Mouse (Mus musculus) embryonic facial prominence, embryonic 12.5 days (tissue): Measurements from ENCODE around the gene Aldoc. TPM values are rescaled to one million over a fixed set of nuclear protein-coding genes. Genes with fewer than 3 reads are reported as not detected.

ENCODE experiments used
- ATAC-seq: fragments of 200-750 bp; cut with Nextera tagmentation; 2 replicates; pipeline ENCODE4 v1.8.0; 2017; ENCODE audit not compliant: insufficient number of reproducible peaks, insufficient read depth, low FRiP score, low TSS enrichment
- H3K27ac ChIP-seq: fragments of 300-500 bp; sonication (generic); 2 replicates; pipeline ENCODE4 v1.5.1; 2016; ENCODE audit warnings: mild to moderate bottlenecking
- H3K27me3 ChIP-seq: fragments of 300-500 bp; sonication (generic); 2 replicates; pipeline ENCODE4 v1.6.1; 2016; ENCODE audit warnings: mild to moderate bottlenecking, moderate library complexity
- H3K36me3 ChIP-seq: fragments of 300-500 bp; sonication (generic); 2 replicates; pipeline ENCODE4 v1.6.1; 2016; ENCODE audit warnings: mild to moderate bottlenecking
- H3K4me1 ChIP-seq: fragments of 300-500 bp; sonication (generic); 2 replicates; pipeline ENCODE4 v1.6.1; 2016
- H3K4me2 ChIP-seq: fragments of 300-500 bp; sonication (generic); replicated peaks from 2 replicates; pipeline ENCODE4 v1.6.1; 2016; ENCODE audit warnings: mild to moderate bottlenecking, moderate library complexity
- H3K4me3 ChIP-seq: fragments of 300-500 bp; sonication (generic); 2 replicates; pipeline ENCODE4 v1.5.1; 2016; ENCODE audit warnings: mild to moderate bottlenecking
- H3K9ac ChIP-seq: fragments of 300-500 bp; sonication (generic); 2 replicates; pipeline ENCODE4 v1.6.1; 2016; ENCODE audit warnings: mild to moderate bottlenecking, moderate library complexity
- H3K9me3 ChIP-seq: fragments of 300-500 bp; sonication (generic); 2 replicates; pipeline ENCODE4 v1.6.1; 2016; ENCODE audit warnings: mild to moderate bottlenecking, moderate library complexity
- WGBS: fragments of 180-500 bp; shearing (Covaris S2); methylation state at CpG from one replicate; pipeline ENCODE4 v1.1.7; 2016; 5-methylcytosine and 5-hydroxymethylcytosine counted together
- polyA plus RNA-seq: library from polyadenylated mRNA; unstranded; fragments of >200 nt; fragmentation: Nextera tagmentation; extraction: Ambion mirVana; gene quantifications from 2 replicates; pipeline ENCODE4 v1.2.1, GENCODE M21; 2016

The Aldoc gene
- polyA plus RNA-seq, 1 experiment from 2014 or later: 4.6 TPM

DNA sequence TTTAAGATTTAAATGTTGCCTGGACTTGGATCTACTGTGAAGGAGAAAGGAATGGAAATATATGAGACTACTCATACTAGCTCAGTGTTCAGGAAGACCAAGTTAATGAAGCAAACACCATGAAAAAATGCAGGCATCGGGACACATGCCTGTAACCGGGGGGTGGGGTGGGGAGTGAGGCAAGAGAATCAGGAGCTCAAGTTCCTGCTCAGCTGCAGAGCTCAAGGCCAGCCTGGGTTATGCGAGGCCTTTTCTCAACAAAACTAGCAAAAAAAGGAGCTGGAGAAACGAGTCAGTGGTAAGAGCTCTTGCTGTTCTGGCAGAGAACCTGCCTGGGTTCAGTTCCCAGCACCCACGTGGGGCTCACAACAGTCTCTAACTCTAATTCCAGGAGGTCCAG, 11.2 kb downstream of the Aldoc start:
- H3K4me1 ChIP-seq: peaks cover 7% of the 10 kb centered on the region
- ATAC-seq: no peak
- no peak overlapping the region for H3K4me3 ChIP-seq
- H3K27me3 ChIP-seq: no peaks in the 10 kb centered on the region
- H3K9me3 ChIP-seq: no peaks in the 10 kb centered on the region
- WGBS: 87% methylated on average over 5 of the region's 5 CpGs
- no peak overlapping the region for H3K27ac ChIP-seq
- H3K4me2 ChIP-seq: no peak overlapping the region
- no peak overlapping the region for H3K9ac ChIP-seq
- peaks cover 46% of the 10 kb centered on the region for H3K36me3 ChIP-seq

DNA sequence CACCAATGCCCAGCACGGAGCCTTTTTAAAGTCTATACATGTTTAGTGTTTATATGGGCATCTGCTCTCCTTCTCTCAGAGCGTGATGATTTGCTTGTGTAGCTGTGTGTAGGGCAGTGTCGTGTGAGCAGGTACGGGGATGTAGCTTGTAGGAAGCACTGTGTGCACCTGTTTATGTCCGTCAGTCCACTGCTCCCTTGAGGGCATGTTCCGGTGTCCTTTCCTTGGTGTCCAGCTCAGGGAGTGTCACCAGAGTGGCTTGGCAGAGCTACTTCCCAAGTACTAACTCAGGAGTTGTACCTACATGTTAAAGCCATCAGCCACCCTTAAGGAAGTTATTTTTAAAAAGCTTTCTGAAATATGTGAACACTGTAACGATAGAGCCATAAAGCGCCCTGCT, 14.3 kb downstream of the Aldoc start:
- Histone ChIP-seq H3K4me1 (no peaks in the 10 kb centered on the region), H3K27me3 (no peaks in the 10 kb centered on the region), H3K27ac (no peak overlapping the region), H3K9me3 (no peaks in the 10 kb centered on the region), H3K4me2 (no peak overlapping the region), H3K9ac (no peak overlapping the region), H3K4me3 (no peak overlapping the region), H3K36me3 (peaks cover 64% of the 10 kb centered on the region)
- 94% methylated on average over 8 of the region's 8 CpGs for WGBS
- ATAC-seq: no peak

DNA sequence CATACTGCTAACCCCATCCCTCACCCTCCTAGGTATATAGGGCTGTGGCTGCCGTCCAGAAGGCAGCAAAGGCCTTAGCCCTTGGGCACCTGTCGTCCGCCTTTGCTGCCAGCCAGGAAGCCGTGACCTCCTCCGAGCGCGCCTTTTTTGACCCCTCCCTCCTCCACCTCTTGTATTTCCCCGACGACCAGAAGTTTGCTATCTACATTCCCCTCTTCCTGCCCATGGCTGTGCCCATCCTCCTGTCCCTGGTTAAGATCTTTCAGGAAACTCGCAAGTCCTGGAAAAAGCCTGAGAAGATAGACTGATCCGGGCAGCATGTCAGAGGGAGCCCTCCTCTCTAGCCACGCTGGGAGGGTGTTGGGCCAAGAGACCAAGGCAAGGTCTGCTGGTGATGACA, 18.9 kb downstream of the Aldoc start:
- no peak overlapping the region for H3K9ac ChIP-seq
- H3K36me3 ChIP-seq: peaks cover 31% of the 10 kb centered on the region

DNA sequence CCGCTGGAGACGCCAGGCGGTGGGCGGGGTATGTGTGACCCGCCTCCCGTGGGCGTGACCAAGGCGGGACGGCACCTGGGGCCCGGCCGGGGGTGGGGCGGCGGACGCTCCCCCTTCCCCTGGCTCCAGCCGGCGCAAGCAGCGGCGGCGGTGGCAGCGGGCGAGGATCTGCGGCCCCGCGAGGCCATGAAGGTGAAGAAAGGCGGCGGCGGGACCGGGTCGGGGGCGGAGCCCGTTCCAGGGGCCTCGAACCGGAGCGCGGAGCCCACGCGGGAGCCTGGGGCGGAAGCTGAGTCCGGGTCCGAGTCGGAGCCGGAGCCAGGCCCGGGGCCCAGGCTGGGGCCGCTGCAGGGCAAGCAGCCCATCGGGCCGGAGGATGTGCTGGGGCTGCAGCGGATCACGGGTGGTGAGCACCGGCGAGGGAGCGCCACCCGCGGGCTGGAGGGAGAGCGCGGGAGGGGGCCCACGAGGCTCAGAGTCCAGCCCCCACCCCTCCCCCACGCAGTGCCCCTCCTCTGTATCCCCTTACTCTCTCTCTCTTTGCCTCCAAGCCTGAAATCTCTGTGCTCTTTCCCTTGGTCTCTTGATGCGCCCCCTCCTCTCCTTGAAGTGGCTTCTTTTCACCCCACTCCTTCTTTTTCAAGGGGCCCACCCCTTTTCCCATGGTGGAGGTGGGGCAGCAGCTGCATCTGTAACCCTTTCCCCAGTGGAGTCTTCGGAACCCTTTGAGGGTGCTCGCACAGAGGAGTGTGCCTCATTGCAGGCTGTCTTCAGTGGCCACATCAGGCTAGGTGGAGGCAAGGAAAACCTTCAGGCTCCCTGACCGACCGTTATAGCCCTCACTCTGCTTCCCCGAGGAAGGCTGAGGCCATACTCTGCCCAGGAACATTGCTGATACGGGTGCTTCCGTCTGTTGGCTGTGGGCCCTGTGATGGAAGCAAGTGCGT, 20.9 kb downstream of the Aldoc start, which contains the start of gene Unc119:
Unc119 (plus strand) TSS at position 102 of the 947 bp plus-strand sequence.
- Histone ChIP-seq H3K4me3 (peak within 1 kb of the TSS; percentile 80), H3K9ac (peak within 1 kb of the TSS; percentile 85), H3K27me3 (no peaks in the 10 kb centered on the region), H3K9me3 (no peaks in the 10 kb centered on the region), H3K36me3 (peaks cover 37% of the 10 kb centered on the region), H3K4me1 (peaks cover 27% of the 10 kb centered on the region), H3K27ac (peak within 1 kb of the TSS; percentile 95), H3K4me2 (peak within 1 kb of the TSS; percentile 65)
- 1% methylated on average over 60 of the region's 66 CpGs for WGBS
- ATAC-seq: peak; percentile 77

More for the DNA sequence above, 18.9 kb downstream of the Aldoc start:
- H3K4me2 ChIP-seq: no peak overlapping the region
- no peak for ATAC-seq
- peaks cover 26% of the 10 kb centered on the region for H3K4me1 ChIP-seq
- H3K27me3 ChIP-seq: no peaks in the 10 kb centered on the region
- H3K27ac ChIP-seq: no peak overlapping the region
- no peak overlapping the region for H3K4me3 ChIP-seq
- 83% methylated on average over 12 of the region's 12 CpGs for WGBS
- H3K9me3 ChIP-seq: no peaks in the 10 kb centered on the region

DNA sequence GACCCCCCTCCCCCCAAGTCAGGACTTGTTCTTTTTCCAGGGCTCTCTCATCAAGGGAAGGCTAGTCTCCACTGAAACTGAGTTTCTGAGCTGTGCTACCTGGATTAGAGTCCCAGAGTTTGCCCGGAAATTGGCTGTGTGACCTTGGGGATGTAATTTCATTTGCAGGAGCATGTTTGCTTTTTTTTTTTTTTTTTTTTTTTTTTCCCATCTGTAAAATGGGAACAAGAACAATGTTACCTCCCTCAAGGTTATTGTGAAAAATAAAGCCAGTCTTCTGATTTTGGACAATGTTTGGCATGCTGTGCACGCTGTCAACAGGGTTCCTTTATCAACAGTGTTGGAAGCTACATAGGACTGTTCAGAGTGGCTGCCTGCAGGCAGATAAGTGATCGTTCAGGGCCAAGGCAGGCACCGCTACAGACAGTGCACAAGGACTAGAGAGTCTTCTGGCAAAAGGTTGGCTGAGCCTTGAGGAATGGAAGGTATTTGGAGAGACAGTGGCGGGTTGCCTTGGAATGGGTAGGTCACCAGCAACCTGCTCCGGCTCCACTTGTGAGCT, 21.6 kb downstream of the Aldoc start:
- H3K4me2 ChIP-seq: peak overlapping the region; percentile 65
- ATAC-seq: no peak
- H3K4me1 ChIP-seq: peaks cover 28% of the 10 kb centered on the region
- H3K36me3 ChIP-seq: peaks cover 36% of the 10 kb centered on the region
- WGBS: 73% methylated on average over 6 of the region's 6 CpGs
- peak overlapping the region; percentile 80 for H3K4me3 ChIP-seq
- H3K9me3 ChIP-seq: no peaks in the 10 kb centered on the region
- H3K27me3 ChIP-seq: no peaks in the 10 kb centered on the region
- peak overlapping the region; percentile 95 for H3K27ac ChIP-seq
- H3K9ac ChIP-seq: peak overlapping the region; percentile 85

DNA sequence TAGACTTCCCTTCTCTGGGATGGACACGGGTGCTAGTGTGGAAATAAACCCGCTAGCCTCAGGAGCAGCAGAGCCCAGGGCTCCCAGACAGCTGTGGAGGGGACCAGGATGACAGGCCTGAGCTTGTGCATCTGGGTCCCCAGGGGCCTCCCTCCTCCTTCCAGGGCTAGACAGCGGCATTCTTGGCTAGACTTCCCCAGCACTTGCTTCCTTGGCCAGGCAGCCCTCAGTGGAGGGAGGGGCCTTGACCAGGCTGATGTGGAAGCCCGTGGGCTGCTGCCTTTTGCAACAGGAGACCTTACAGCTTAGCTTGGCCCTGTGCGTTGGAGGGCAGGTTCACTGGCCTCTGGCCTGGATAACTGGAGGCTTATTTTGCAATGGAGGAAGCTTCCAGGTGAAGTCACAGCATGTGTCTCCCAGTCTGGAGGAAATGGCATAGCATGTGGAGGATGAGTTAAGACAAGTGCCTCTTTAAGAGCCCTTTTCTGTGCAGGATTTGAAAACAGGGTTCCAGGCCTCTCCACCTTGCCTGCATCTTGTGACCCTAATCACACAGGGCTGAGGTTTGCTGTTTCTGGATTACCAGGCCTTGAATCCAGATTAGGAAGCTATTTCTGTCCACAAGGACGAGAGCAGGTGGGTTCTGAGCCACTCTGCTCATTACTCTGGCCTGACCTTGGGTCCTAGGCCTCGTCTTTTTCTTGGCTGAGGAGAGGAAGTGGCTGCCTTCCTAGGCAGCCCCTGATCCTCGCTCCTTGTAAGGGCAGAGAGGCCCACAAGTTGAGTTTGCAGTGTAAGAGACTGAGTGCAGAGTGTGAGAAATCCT, 22.3 kb downstream of the Aldoc start:
- H3K4me3 ChIP-seq: peak overlapping the region; percentile 80; the same call in 1 of the 2 replicates

DNA sequence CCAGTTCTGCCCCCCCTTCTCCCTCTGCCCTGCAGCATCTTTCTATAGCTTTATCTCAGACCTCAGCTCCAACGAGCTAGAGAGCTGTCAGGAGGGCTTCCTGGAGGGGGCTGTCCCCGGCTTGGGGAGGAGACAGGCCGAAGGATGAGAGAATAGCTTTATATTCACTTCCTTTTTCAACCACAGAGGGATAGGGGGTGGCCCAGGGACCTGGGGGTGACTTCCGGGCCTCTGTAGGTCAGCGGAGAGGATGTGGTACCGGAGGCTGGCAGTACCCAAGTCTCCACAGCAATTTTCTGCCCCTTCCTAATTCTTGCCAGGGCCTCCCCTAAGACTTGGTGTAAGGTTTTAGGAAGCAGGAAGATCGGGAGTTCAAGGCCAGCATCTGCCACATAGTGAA, 23.0 kb downstream of the Aldoc start:
- WGBS: 71% methylated on average over 7 of the region's 7 CpGs
- H3K27ac ChIP-seq: peak overlapping the region; percentile 60

More for the DNA sequence above, 22.3 kb downstream of the Aldoc start:
- H3K4me2 ChIP-seq: peak overlapping the region; percentile 65
- ATAC-seq: no peak
- peaks cover 32% of the 10 kb centered on the region for H3K4me1 ChIP-seq
- WGBS: 50% methylated on average over 8 of the region's 8 CpGs
- H3K36me3 ChIP-seq: peaks cover 30% of the 10 kb centered on the region
- H3K9me3 ChIP-seq: no peaks in the 10 kb centered on the region
- H3K27me3 ChIP-seq: no peaks in the 10 kb centered on the region
- H3K9ac ChIP-seq: peak overlapping the region; percentile 45; the same call in 1 of the 2 replicates
- H3K27ac ChIP-seq: peak overlapping the region; percentile 60

DNA sequence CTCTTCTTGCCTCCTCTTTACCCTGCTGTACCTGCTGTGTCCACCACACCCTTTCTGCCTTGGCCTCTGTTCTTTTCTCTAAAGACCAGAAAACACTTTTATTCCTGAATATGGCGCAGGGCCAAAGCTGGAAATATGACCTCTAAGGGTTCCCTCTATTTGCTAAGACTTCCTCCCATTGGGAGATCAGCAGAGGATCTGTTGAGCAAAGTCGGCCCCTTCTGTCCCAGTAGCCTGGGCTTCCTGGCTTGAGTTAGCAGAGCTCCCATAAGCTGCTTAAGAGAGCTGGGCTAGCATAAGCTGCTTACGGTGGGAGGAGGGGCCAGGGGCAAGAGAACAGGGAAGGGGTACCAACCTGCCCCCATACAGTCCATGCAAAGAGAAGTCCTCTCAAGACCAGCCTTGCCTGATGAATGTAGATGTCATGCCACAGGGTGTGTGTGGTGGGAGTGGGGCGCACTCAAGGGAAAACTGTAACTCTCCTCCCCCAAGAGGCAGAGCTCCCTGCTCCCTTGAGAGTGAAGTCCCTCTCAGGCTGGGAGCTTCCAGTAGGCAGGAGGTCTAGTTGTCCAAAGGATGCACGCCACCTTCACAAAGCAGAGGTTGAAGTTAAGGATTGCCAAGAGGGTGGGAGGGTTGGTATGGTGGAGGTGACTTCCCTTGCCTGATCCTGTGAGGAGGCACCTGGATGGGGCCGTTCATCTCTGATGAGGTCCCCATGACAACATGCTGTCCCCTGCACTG, 23.7 kb downstream of the Aldoc start:
- Histone ChIP-seq H3K27me3 (no peaks in the 10 kb centered on the region), H3K9ac (no peak overlapping the region), H3K4me1 (peaks cover 32% of the 10 kb centered on the region), H3K27ac (no peak overlapping the region), H3K4me2 (no peak overlapping the region), H3K36me3 (peaks cover 22% of the 10 kb centered on the region), H3K9me3 (no peaks in the 10 kb centered on the region), H3K4me3 (no peak overlapping the region)
- ATAC-seq: no peak
- 74% methylated on average over 6 of the region's 6 CpGs for WGBS

More for the DNA sequence above, 23.0 kb downstream of the Aldoc start:
- peaks cover 32% of the 10 kb centered on the region for H3K4me1 ChIP-seq
- no peak for ATAC-seq
- 0 out of 2 replicates have a peak overlapping the region, but pooled peaks have one; percentile 38 for H3K9ac ChIP-seq
- peaks cover 26% of the 10 kb centered on the region for H3K36me3 ChIP-seq
- H3K9me3 ChIP-seq: no peaks in the 10 kb centered on the region
- H3K4me2 ChIP-seq: peak overlapping the region; percentile 65; the same call in 1 of the 2 replicates
- no peak overlapping the region for H3K4me3 ChIP-seq
- no peaks in the 10 kb centered on the region for H3K27me3 ChIP-seq

DNA sequence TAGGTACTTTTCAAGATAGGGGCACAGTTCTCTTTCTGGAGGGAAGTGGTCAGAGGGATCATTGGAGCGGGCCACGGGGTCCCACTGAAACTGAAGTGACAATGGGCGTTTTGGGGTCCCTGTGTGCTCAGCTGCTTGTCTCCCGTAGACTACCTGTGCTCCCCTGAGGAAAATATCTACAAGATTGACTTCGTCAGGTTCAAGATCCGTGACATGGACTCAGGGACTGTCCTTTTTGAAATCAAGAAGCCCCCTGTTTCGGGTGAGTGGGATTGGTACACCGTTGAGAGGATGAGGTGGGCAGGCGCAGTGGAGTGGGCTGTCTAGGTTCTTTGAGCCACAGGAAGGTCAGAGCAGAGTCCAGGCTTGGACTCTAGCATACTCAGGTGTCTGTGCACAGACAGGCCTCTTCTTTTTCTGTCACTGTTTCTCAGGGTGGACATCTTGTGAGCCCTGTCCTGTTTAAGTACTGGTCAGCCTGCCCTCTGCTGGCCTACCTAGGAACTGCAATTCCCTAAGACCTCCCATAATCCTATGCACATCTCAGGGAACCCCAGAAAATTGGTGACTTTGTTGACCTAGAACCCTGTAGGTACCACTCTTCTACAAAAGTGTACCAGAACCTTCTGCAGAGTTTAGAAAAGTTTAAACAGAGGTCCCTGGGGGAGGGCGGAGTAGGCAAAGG, 24.4 kb downstream of the Aldoc start:
- Histone ChIP-seq H3K4me2 (no peak overlapping the region), H3K4me1 (peaks cover 32% of the 10 kb centered on the region), H3K4me3 (no peak overlapping the region), H3K27me3 (no peaks in the 10 kb centered on the region), H3K36me3 (peaks cover 22% of the 10 kb centered on the region), H3K27ac (no peak overlapping the region), H3K9me3 (no peaks in the 10 kb centered on the region), H3K9ac (no peak overlapping the region)
- WGBS: 92% methylated on average over 10 of the region's 10 CpGs
- no peak for ATAC-seq

DNA sequence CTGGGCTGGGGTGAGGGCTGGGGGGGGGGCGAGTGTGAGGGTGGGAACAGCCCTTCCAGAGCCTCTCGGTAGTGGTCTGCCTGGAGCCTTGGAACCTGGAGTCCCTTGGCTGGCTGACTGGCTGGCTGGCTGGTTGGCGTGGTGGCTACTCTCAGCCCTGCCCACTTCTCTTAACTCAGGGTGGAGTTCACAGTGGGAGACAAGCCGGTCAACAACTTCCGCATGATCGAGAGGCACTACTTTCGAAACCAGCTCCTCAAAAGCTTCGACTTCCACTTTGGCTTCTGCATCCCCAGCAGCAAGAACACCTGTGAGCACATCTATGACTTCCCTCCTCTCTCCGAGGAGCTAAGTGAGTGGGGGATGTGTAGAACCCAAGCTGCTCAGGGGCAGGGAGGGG, 25.1 kb downstream of the Aldoc start:
- 87% methylated on average over 9 of the region's 9 CpGs for WGBS
- peaks cover 22% of the 10 kb centered on the region for H3K36me3 ChIP-seq
- ATAC-seq: no peak
- H3K27ac ChIP-seq: no peak overlapping the region
- H3K27me3 ChIP-seq: no peaks in the 10 kb centered on the region
- peaks cover 30% of the 10 kb centered on the region for H3K4me1 ChIP-seq
- H3K4me2 ChIP-seq: no peak overlapping the region
- H3K4me3 ChIP-seq: no peak overlapping the region
- no peak overlapping the region for H3K9ac ChIP-seq
- H3K9me3 ChIP-seq: no peaks in the 10 kb centered on the region
